Mouse (Mus musculus): ENCODE measurements around the gene Itpripl1. TPM values are rescaled to one million over a fixed set of nuclear protein-coding genes. Genes with fewer than 3 reads are reported as not detected.

The Itpripl1 gene
- polyA plus RNA-seq, 1 experiment from 2014 or later = 11.0 TPM

Other genes with a start within 250 kb of the Itpripl1 start
- 30.4 and 32.9 TPM in 2 replicates for gene Sppl2a, start 210.2 kb downstream of the Itpripl1 start, polyA plus RNA-seq (2015; fragmentation: Nextera tagmentation; extraction: Ambion mirVana)
- 11.2 and 12.3 TPM in 2 replicates for gene Ap4e1, start 134.7 kb downstream of the Itpripl1 start, polyA plus RNA-seq (2015; fragmentation: Nextera tagmentation; extraction: Ambion mirVana)
- gene Blvra, start 72.8 kb downstream of the Itpripl1 start, polyA plus RNA-seq (2015; fragmentation: Nextera tagmentation; extraction: Ambion mirVana) = 29.3 and 33.0 TPM in 2 replicates
- 17.3 and 18.7 TPM in 2 replicates for gene Ncaph, start 9.5 kb downstream of the Itpripl1 start, polyA plus RNA-seq (2015; fragmentation: Nextera tagmentation; extraction: Ambion mirVana)
- 0.87 and 1.0 TPM in 2 replicates for gene 1810024B03Rik, start 64.8 kb upstream of the Itpripl1 start, polyA plus RNA-seq (2015; fragmentation: Nextera tagmentation; extraction: Ambion mirVana)
- 45.0 and 50.1 TPM in 2 replicates for gene Snrnp200, start 64.9 kb upstream of the Itpripl1 start, polyA plus RNA-seq (2015; fragmentation: Nextera tagmentation; extraction: Ambion mirVana)
- 56.6 and 59.6 TPM in 2 replicates for gene Ciao1, start 104.4 kb upstream of the Itpripl1 start, polyA plus RNA-seq (2015; fragmentation: Nextera tagmentation; extraction: Ambion mirVana)
- gene Tmem127, start 104.5 kb upstream of the Itpripl1 start, polyA plus RNA-seq (2015; fragmentation: Nextera tagmentation; extraction: Ambion mirVana) = 55.2 and 58.7 TPM in 2 replicates
- 88.4 and 92.5 TPM in 2 replicates for gene Stard7, start 126.8 kb upstream of the Itpripl1 start, polyA plus RNA-seq (2015; fragmentation: Nextera tagmentation; extraction: Ambion mirVana)
- 13.0 and 14.2 TPM in 2 replicates for gene Dusp2, start 192.7 kb upstream of the Itpripl1 start, polyA plus RNA-seq (2015; fragmentation: Nextera tagmentation; extraction: Ambion mirVana)
- not detected in 2 replicates for gene Astl, start 195.2 kb upstream of the Itpripl1 start, polyA plus RNA-seq (2015; fragmentation: Nextera tagmentation; extraction: Ambion mirVana)
- gene Adra2b, start 219.8 kb upstream of the Itpripl1 start, polyA plus RNA-seq (2015; fragmentation: Nextera tagmentation; extraction: Ambion mirVana) = 0.47 TPM in 2 replicates

All from hindbrain, embryonic 15.5 days (tissue).